Mouse (Mus musculus) hindbrain, embryonic 14.5 days (tissue): ENCODE results near the gene Ddx10. TPM values are rescaled to one million over a fixed set of nuclear protein-coding genes. Genes with fewer than 3 reads are reported as not detected.

ENCODE experiments used
- ATAC-seq: fragments of 200-750 bp; cut with Nextera tagmentation; 2 replicates; pipeline ENCODE4 v1.8.0; 2017; ENCODE audit warnings: moderate number of reproducible peaks, mild to moderate bottlenecking, moderate TSS enrichment, moderate library complexity; ENCODE audit not compliant: low FRiP score
- DNase-seq: peaks from one replicate; pipeline ENCODE4 v3.0.0-alpha.2; 2015; ENCODE audit warnings: low spot score
- H3K27ac ChIP-seq: fragments of 300-500 bp; sonication (generic); 2 replicates; pipeline ENCODE4 v1.5.1; 2014; ENCODE audit warnings: mild to moderate bottlenecking, moderate library complexity
- H3K27me3 ChIP-seq: fragments of 300-500 bp; sonication (generic); 2 replicates; pipeline ENCODE4 v1.6.1; 2014; ENCODE audit warnings: mild to moderate bottlenecking, low read length, mixed read lengths; ENCODE audit not compliant: control insufficient read depth, insufficient read depth
- H3K36me3 ChIP-seq: fragments of 300-500 bp; sonication (generic); replicated peaks from 2 replicates; pipeline ENCODE4 v1.6.1; 2014; ENCODE audit not compliant: control insufficient read depth, insufficient read depth
- H3K4me1 ChIP-seq: fragments of 300-500 bp; sonication (generic); replicated peaks from 2 replicates; pipeline ENCODE4 v1.6.1; 2014; ENCODE audit warnings: antibody characterized with exemption, low read length, mixed read lengths; ENCODE audit not compliant: control insufficient read depth, insufficient read depth
- H3K4me2 ChIP-seq: fragments of 300-500 bp; sonication (generic); replicated peaks from 2 replicates; pipeline ENCODE4 v1.6.1; 2014; ENCODE audit warnings: mild to moderate bottlenecking, moderate library complexity
- H3K4me3 ChIP-seq: fragments of 300-500 bp; sonication (generic); replicated peaks from 2 replicates; pipeline ENCODE4 v1.5.1; 2014; ENCODE audit warnings: mild to moderate bottlenecking, low read length
- H3K9ac ChIP-seq: fragments of 300-500 bp; sonication (generic); 2 replicates; pipeline ENCODE4 v1.6.1; 2014
- H3K9me3 ChIP-seq: fragments of 300-500 bp; sonication (generic); 2 replicates; pipeline ENCODE4 v1.6.1; 2016; ENCODE audit warnings: low read length; ENCODE audit not compliant: control insufficient read depth
- WGBS: fragments of 180-500 bp; shearing (Covaris S2); extraction: QIAGEN DNeasy Blood & Tissue Kit; methylation state at CpG from one replicate; pipeline ENCODE4 v1.1.7; 2014; 5-methylcytosine and 5-hydroxymethylcytosine counted together
- polyA plus RNA-seq: library from polyadenylated mRNA; unstranded; fragments of >200 nt; fragmentation: Nextera tagmentation; extraction: Ambion mirVana; gene quantifications from 2 replicates; pipeline ENCODE4 v1.2.1, GENCODE M21; 2014

Ddx10 gene
- polyA plus RNA-seq, 1 experiment from 2014 or later, result 25.1 TPM

DNA sequence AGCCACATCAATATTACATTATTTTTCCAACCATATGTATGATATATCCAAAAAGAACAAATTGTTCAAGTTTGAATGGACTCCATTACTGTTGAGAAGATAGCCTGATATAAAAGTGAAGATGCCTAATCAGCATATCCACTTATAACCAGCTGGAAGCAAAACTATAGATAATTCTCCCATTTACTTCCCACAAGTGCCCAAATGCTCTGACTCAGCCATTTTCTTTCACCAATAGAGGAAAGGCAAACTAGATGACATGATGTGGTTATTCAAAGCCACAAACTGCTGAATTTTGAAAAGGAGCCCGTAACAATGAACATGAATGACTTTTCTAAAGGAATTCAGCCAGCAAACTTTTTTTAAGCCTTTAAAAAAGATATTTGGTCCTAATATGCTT lies 146.8 kb downstream of the Ddx10 start:
- no peak overlapping the region for H3K27ac ChIP-seq
- DNase-seq (no peak), ATAC-seq (no peak)
- no peak overlapping the region for H3K4me2 ChIP-seq
- 78% methylated on average over 1 of the region's 1 CpGs for WGBS
- H3K9me3 ChIP-seq, result no peaks in the 10 kb centered on the region
- H3K36me3 ChIP-seq, result no peaks in the 10 kb centered on the region
- H3K4me1 ChIP-seq, result no peaks in the 10 kb centered on the region
- no peaks in the 10 kb centered on the region for H3K27me3 ChIP-seq
- no peak overlapping the region for H3K4me3 ChIP-seq
- H3K9ac ChIP-seq, result no peak overlapping the region

DNA sequence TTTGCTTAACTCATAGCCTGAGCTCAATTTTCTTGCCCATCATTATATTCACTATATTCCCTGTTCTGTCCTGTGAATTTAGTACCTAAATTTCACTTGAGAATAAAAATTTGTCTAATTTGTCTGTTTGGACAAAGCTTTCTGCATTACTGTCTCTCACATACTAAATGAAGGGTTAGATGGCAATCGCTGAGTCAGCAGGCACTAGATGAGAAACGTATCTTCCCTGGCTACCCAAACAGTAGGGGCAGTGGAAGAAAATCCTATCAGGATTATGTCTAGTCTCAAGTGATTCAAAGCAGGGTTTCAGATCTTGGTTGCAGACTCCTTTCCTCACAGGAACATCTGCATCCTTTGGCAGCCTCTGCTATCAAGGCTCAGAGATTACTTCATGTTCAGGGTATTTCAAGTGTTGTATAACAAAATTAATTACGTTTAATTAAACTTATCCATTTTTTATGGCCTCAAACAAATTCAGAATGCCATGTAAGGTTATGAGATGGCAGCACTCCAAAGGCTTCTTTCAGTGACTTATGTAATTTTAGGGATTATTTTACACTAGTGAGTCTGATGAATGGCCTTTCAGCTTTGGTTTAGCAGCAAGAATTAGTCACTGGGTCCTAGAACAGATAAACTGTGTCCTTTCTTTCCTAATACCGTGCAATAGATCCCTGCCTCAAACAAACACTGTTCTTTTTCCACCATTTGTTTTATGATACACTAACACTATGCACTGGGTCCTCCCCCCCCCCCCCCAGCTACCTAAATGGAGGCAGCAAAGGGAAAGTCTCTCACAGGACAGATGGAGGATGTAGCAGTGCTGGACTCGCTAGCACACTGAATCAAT lies 152.3 kb downstream of the Ddx10 start:
- 80% methylated on average over 5 of the region's 5 CpGs for WGBS
- no peak overlapping the region for H3K4me3 ChIP-seq
- DNase-seq (peak; percentile 24), ATAC-seq (no peak)
- no peaks in the 10 kb centered on the region for H3K27me3 ChIP-seq
- no peak overlapping the region for H3K27ac ChIP-seq
- no peak overlapping the region for H3K9ac ChIP-seq
- no peak overlapping the region for H3K4me2 ChIP-seq
- H3K36me3 ChIP-seq, result no peaks in the 10 kb centered on the region
- H3K9me3 ChIP-seq, result no peaks in the 10 kb centered on the region
- H3K4me1 ChIP-seq, result no peaks in the 10 kb centered on the region

DNA sequence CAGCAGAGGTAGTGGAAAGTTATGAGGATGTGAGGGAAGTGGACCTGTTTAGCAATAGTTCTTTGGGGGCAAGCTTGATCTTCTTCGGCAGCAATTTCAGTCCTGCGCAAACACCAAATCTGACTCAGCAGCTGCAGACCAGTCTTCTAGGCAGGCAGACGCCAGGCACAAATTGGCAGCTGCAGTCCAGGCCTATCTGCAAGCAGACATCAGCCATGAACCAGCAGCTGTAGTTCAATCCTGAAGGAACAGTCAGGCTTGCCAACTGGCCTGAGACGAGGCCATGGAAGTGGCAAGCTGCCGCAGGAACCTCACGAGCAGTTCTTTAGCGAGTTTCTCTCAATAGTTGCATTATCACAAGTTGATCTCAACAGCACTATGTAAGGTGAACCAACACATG lies 153.3 kb downstream of the Ddx10 start:
- DNase-seq, result no peak
- WGBS, result 90% methylated on average over 7 of the region's 7 CpGs
- no peaks in the 10 kb centered on the region for H3K9me3 ChIP-seq
- no peak for ATAC-seq
- H3K4me1 ChIP-seq, result no peaks in the 10 kb centered on the region
- no peaks in the 10 kb centered on the region for H3K36me3 ChIP-seq
- H3K27me3 ChIP-seq, result no peaks in the 10 kb centered on the region
- no peak overlapping the region for H3K4me2 ChIP-seq
- H3K4me3 ChIP-seq, result no peak overlapping the region
- no peak overlapping the region for H3K9ac ChIP-seq
- no peak overlapping the region for H3K27ac ChIP-seq

DNA sequence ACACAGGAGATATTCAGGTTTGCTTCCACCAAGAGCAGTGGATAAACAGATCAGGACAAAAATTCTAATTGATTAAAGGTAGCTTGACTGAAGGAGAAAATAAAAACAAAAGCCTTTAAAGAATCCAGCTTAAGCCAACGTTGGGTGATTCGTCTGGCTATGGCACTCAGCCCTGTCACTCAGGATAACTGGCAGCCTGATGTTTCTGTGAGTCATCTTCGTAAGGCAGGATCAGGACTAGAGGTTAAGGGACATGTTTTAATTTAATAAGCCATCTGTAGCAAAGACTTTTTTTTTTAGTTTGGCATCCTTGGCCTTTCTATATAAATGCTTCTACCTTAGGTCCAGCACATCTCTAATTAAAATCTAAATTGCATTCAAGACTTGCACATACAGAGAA lies 170.2 kb downstream of the Ddx10 start:
- H3K4me2 ChIP-seq, result no peak overlapping the region
- no peak overlapping the region for H3K4me3 ChIP-seq
- no peaks in the 10 kb centered on the region for H3K27me3 ChIP-seq
- WGBS, result 61% methylated on average over 3 of the region's 3 CpGs
- H3K4me1 ChIP-seq, result no peaks in the 10 kb centered on the region
- ATAC-seq (no peak), DNase-seq (no peak)
- H3K9me3 ChIP-seq, result no peaks in the 10 kb centered on the region
- no peak overlapping the region for H3K27ac ChIP-seq
- H3K36me3 ChIP-seq, result no peaks in the 10 kb centered on the region
- H3K9ac ChIP-seq, result no peak overlapping the region

DNA sequence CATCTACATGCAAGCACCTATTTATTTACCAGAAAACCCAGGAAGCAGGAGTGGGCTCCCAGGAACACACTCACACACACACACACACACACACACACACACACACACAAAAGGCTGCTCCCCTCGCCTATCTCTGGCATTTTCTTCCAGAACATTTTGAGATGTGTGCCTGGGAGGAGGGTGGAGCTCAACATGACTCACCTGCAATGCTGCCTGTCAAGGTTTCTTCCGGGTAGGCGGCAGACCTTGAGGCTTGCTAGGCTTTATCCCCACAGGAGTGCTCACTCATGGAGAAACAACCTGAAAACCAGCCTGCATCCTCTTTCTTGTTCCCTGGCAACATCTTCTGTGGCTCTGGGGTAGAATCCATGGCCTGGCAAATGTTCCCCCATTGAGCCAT lies 171.9 kb downstream of the Ddx10 start:
- H3K4me1 ChIP-seq, result no peaks in the 10 kb centered on the region
- WGBS, result 92% methylated on average over 3 of the region's 3 CpGs
- H3K27me3 ChIP-seq, result no peaks in the 10 kb centered on the region
- H3K9ac ChIP-seq, result no peak overlapping the region
- DNase-seq (no peak), ATAC-seq (no peak)
- H3K4me3 ChIP-seq, result no peak overlapping the region
- H3K27ac ChIP-seq, result no peak overlapping the region
- no peaks in the 10 kb centered on the region for H3K9me3 ChIP-seq
- H3K36me3 ChIP-seq, result no peaks in the 10 kb centered on the region
- no peak overlapping the region for H3K4me2 ChIP-seq

DNA sequence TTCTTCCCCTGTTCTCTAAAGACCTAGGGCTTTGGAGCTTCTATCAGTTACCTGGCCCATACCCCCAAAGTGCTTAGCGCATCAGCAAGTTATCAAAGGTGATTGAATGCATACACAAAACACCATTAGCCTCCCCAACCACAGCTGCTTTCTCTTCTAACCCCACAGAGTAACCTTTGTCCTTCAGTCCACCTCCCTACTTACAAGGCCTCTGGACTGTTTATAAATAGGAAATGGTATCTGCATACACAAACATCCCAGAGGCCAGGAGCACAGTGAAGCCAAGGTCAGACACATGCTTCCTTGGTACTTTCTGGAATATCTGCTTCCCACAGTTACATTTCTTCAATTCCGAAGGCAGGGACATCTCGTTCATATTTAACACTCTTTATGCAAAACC lies 173.4 kb downstream of the Ddx10 start:
- no peak overlapping the region for H3K4me2 ChIP-seq
- WGBS, result 88% methylated on average over 3 of the region's 3 CpGs
- H3K4me3 ChIP-seq, result no peak overlapping the region
- ATAC-seq (no peak), DNase-seq (no peak)
- no peaks in the 10 kb centered on the region for H3K4me1 ChIP-seq
- H3K9ac ChIP-seq, result no peak overlapping the region
- no peaks in the 10 kb centered on the region for H3K27me3 ChIP-seq
- H3K27ac ChIP-seq, result no peak overlapping the region
- H3K9me3 ChIP-seq, result no peaks in the 10 kb centered on the region
- no peaks in the 10 kb centered on the region for H3K36me3 ChIP-seq

DNA sequence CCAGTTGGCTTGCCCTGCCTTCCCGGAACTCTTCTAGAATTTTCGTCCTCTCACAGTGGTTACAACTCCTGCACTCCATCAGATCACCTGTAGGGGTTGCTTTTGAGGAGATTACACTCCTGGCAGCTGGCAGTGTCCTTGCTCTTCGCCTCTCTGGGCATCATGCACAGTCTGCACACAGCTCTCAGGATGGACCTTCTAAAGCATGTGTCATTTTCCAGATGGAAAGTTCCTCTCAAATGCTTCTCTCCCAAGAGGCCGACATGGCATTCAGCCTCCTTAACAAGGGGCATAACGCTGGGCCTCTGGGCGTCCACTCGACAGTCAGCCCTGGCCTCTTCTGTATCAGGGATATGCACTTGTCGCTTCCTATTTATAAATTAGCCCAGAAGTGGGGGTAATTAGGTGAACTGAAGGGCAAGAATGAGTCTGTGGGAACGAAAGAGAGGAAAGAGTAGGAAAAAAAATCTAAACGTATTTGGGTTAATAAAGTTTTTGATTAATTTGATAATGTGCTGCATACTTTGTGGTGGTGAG lies 174.2 kb downstream of the Ddx10 start:
- H3K9ac ChIP-seq, result no peak overlapping the region
- no peaks in the 10 kb centered on the region for H3K4me1 ChIP-seq
- H3K4me3 ChIP-seq, result no peak overlapping the region
- H3K36me3 ChIP-seq, result no peaks in the 10 kb centered on the region
- no peak overlapping the region for H3K4me2 ChIP-seq
- no peaks in the 10 kb centered on the region for H3K27me3 ChIP-seq
- WGBS, result 82% methylated on average over 10 of the region's 10 CpGs
- H3K27ac ChIP-seq, result no peak overlapping the region
- ATAC-seq (no peak), DNase-seq (no peak)
- H3K9me3 ChIP-seq, result no peaks in the 10 kb centered on the region

DNA sequence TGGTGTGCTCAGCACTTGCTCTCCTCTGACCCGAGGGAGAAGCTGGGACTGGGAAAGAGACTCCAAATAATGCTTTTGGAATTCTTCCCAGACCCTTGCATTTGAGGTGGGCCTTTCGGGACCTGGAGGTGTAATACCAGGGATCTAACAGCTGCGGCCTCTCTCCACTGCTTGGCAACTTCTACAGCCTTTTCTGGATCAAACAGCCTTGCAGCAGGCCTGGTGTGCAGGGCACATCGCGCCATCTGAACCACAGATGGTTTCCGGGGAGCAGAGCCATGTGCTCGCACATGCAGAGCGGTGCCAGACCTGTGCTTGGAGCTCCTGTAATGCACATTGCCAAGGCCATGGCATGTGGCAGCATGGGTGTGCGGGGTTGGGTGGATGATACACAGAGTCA lies 175.8 kb downstream of the Ddx10 start:
- Histone ChIP-seq H3K4me1 (no peaks in the 10 kb centered on the region), H3K4me3 (no peak overlapping the region), H3K27me3 (no peaks in the 10 kb centered on the region), H3K36me3 (no peaks in the 10 kb centered on the region), H3K9me3 (no peaks in the 10 kb centered on the region), H3K4me2 (no peak overlapping the region), H3K9ac (no peak overlapping the region), H3K27ac (no peak overlapping the region)
- DNase-seq (peak; percentile 54), ATAC-seq (peak; percentile 72; the same call in 1 of the 2 replicates)
- WGBS, result 72% methylated on average over 9 of the region's 9 CpGs

DNA sequence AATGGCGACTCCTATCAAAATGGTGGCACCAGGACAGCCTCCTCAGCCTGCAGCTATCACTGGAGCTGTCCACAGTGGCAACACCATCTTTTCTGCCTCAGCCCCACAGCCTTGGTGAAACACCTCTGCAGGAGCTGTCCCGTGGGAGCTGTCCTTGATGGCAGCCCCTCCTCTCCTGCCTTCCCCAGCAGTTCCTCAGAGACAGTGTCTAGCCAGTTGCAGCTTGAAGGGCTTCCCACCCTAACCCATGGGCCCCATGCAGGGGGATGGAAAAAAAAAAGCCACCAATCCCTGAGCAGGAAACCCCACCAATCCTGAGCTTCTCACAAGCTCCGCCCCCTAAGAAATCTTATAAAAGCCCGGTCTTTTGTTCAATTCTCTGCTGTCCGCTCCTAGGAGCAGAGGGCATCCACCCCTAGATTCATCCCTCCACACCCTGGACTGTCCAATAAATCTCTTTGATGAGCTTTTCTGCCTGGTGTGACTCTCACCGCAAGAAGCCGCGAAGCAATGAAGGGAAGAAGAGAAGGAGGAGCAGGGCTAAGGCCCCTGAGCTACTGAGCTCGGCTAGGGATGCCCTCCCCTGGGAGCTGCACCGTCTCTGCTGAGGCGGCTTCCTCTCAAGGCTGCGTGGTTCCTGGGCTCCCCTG lies 176.9 kb downstream of the Ddx10 start:
- Histone ChIP-seq H3K27ac (no peak overlapping the region), H3K9ac (no peak overlapping the region), H3K36me3 (no peaks in the 10 kb centered on the region), H3K27me3 (no peaks in the 10 kb centered on the region), H3K4me3 (no peak overlapping the region), H3K4me1 (peaks cover 3% of the 10 kb centered on the region; the same call in 1 of the 2 replicates), H3K4me2 (no peak overlapping the region), H3K9me3 (no peaks in the 10 kb centered on the region)
- ATAC-seq (no peak), DNase-seq (no peak)
- 69% methylated on average over 12 of the region's 12 CpGs for WGBS
